Mouse (Mus musculus) gonadal fat pad, adult 2 months (tissue): ENCODE measurements around the gene Cfap161. TPM values are rescaled to one million over a fixed set of nuclear protein-coding genes. Genes with fewer than 3 reads are reported as not detected.

Experiments used
- DNase-seq: peaks from one replicate; pipeline ENCODE4 v3.0.0-alpha.2; 2012; ENCODE audit warnings: low read depth
- polyA plus RNA-seq: library from polyadenylated mRNA; depleted of rRNA; stranded (reverse); fragments of >200 nt; gene quantifications from 2 replicates; pipeline ENCODE4 v1.2.3, GENCODE M21; 2012

Cfap161 gene
- polyA plus RNA-seq, 1 experiment = 0.43 TPM

- no peak for DNase-seq
These were observed 7.3 kb upstream of the Cfap161 start for GRCm38 (mm10) chr7:83802007-83802406.

DNA sequence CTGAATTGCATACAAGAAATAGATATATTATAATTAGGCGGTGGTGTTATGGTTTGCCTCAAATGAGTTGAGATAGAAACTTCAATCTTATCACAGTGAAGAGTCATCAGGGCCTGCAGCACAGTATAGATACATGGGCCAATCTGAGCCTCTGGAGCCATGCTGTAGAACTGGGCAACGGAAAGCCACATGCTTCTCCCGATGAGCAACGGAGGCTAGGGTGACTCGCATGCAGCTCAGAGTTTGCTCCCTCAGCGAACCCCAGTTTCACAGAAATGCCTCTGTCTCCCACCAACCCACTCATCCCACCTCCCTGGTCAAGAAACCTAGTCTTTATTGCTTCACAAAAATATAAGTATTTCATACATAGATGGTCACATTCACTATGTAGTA is 6.8 kb upstream of the Cfap161 start:
- DNase-seq = no peak

DNA sequence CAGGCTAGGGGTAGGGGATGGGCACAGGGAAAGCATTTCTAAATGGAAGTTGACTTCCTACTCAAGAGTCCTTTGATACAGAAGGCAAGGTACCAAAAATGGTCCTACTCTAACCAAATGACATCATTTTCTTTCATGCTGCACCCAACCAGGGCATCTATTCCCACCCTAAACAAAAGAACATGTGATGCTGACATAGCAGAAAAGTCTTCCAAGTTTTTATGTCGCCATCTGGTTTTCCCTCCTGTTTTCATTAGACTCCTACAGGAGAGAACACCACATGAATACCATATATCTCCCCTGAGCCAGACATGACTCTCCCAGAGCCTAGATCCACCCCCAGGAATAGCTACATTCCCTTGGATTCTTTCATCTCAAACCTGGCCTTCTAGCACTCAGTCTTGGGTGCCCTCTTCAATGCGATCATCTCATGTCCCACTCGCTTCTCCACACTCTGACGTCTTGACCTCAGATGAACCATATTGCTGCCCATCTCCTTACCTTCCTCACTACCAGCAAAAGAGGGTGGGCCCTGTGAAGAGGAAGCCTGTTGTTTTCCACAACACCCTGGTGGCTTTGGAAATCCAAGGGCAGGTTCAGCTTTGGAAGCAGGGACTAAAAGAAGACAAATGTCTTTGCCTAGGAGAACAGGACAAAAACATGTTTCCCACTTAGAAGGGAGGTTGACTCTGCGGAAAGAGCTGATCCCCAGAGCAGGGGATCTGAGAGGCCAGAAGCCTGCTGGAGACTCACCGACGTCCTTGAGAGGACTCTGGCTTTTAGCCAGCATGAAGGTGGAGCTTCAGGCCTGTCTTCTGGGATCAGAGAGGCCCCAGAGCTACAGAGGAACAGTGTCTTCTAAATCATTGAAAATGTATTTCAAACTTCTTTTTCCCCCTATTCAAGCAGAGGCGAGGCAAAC is 6.1 kb upstream of the Cfap161 start:
- DNase-seq = no peak

- DNase-seq = no peak
These were observed 5.4 kb upstream of the Cfap161 start for GRCm38 (mm10) chr7:83800071-83800470.

DNA sequence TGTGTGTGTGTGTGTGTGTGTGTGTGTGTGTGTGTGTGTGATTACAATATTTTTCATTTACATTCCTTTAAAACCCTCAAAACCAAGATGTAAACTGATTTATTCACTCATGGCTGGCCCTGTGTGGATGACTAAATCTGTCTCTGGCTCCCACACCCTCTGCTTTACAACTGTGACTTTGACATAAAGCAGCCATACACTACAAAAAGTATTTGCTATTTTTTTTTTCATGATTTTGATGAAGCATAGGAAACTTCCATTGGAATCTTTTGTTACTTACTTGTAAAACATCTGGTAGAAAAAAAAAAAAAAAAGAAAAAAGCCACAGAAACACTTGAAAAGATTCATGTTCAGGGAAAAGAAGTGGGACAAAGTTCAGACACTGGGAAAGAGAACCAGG is 3.3 kb upstream of the Cfap161 start:
- no peak for DNase-seq

DNA sequence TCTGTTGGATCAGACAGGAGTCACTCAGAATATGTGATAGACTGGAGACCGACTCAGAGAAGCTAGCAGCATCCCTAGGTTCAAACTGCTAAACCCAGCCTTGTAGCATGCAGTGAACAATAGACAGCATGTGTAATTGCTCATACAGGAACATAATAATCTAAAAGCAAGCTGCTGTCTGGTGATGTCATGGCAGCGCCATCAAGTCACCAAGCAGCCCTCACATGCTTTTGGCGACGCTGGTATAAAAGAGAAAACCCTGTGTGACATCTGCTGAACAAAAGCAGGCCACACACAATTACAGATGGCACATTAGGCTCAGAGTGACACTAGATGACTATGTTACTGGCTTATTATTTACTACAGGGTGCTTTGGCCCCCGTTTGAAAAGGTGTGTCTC is 1.5 kb upstream of the Cfap161 start:
- DNase-seq = no peak

GRCm38 (mm10) chr7:83794006-83794683 is 535 bp downstream of the Cfap161 start:
- no peak for DNase-seq

DNA sequence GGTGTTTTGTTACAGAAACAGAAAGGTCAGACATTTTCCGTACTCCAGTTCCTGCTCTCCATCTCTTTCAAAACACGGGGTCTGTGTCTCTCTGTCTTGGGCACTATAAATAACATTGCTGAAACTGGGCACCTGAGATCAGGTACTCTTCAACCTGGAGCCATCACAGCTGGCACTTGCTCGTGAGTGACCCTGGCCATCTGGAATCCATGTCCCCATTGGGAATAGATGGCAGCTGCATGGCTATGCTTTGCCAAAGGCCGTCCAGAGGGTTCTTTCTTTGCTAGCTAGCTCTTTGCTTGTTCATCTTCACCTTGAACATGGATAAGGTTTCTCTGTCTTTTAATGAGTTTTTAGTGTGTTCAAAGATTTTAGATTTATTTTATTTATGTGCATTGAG is 13.8 kb downstream of the Cfap161 start:
- no peak for DNase-seq

GRCm38 (mm10) chr7:83780026-83780425 is 14.7 kb downstream of the Cfap161 start:
- DNase-seq = no peak

- no peak for DNase-seq
These were observed 15.7 kb downstream of the Cfap161 start for GRCm38 (mm10) chr7:83779028-83779427.

- no peak for DNase-seq
These were observed 16.2 kb downstream of the Cfap161 start for GRCm38 (mm10) chr7:83778516-83778915.

DNA sequence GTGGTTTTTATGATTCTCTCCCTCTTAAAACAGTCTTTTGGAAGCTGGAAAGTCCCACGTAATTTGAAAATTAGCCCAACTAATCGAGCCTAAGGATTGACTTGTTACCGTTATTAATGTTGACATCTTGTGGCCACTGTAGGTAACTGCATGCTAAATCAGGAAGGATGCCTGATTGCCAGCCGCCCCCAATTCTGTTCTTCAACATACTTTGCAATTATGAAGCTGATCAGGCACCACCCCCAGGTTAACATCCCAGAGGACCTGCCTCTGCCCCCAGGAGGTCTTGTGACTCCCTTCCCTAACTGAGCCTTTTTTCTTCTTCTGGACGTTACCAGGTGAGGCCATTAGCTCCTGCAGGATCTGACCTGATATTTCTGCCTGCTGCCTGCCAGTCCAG is 20.0 kb downstream of the Cfap161 start:
- no peak for DNase-seq

DNA sequence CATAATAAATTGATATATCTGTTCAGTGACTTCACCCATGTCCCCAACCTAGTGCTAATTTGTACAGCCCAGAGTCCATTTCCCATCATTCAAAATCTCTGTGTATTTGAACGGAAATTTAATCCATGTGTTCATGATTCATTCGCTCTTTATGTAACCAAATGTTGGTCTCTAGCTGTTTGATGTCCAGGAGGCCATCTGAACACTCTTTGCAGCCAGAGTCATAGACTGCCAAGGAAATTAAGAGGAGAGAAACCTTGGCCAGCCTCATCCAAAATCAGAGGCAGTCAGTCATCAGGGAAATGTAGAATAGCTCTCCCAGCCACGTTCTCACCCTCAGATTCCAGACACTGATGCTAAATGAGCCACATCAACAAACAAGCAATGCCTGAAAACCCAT is 31.0 kb downstream of the Cfap161 start:
- no peak for DNase-seq

DNA sequence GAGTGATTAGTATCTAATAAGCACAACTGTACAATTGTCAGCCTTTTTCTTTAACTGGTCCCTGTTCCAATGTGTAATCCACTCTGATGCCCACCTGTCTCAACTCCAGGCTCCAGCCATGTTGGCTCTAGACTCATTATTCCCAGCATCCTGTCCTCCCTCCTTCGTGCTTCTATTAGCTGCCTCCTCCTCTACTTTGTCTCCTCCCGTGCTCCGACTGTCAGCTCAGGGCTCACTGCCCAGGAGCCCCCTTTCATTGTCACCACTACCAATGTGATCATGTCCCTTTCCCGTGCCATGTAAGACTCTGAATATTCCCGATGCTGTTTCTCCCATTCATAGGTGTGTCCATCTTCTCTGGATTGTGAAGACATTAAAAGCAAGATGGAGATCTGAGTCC is 32.3 kb downstream of the Cfap161 start:
- no peak for DNase-seq

- no peak for DNase-seq
These were observed 43.6 kb downstream of the Cfap161 start for GRCm38 (mm10) chr7:83751055-83751454.

DNA sequence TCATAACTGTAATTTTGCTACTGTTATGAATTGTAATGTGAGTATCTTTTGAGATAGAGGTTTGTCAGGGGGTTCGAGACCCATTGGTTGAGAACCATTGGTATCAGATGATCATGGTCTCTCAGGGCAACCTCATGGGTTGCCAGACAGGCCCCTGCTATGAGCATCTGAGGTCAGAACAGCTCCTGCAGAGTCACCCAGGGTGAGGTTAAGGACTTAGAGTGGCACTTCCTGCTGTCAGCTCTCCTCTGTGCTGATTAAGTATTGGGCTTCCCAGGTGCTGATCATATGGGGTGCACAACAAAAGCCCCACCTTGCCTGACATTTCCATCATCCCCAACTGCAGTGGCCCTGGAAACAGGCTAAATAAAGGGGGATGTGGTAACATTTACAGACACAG is 46.3 kb downstream of the Cfap161 start:
- no peak for DNase-seq

- DNase-seq = no peak
These were observed 48.5 kb downstream of the Cfap161 start for GRCm38 (mm10) chr7:83746107-83746687.

DNA sequence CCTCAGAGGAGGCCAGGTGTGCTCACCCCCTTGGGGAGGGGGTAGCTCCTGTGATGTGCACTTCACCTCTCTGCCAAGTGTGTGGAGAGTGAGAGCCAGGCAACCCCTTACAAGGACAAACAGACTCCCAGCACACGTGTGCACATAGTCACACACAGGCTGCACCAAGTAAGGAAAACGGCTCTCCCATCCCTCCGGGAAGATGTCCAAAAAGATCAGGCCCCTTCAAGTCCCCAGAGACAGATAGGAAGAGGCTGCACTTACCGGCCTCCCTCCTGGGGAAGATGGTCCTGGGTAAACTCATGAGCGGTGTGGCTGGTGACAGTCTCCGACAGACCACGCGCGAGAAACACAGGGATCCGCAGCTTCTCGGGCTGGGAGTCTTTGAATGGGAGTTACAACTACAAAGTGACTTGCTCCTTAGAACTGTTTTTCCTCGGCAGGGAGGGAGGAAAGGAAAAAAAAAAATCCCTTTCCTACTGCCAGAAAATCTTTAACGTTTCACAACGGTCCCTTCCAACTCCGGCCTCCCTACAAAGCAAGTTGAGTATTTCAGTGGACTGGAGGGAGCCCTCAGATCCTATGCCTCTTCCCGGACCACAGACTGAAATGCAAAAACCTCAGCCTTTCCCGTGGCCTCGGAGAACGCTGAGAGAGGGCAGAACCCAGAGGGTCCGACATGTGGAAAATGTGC is 49.1 kb downstream of the Cfap161 start, which contains the start of gene Il16:
Gene Il16 (minus strand): TSS at position 314 of the 694 bp plus-strand sequence.
- no peak for DNase-seq

GRCm38 (mm10) chr7:83745065-83745412 is 49.6 kb downstream of the Cfap161 start:
- DNase-seq = no peak

- no peak for DNase-seq
These were observed 50.4 kb downstream of the Cfap161 start for GRCm38 (mm10) chr7:83744250-83744649.

- no peak for DNase-seq
These were observed 52.0 kb downstream of the Cfap161 start for GRCm38 (mm10) chr7:83742690-83743089.

- no peak for DNase-seq
These were observed 52.7 kb downstream of the Cfap161 start for GRCm38 (mm10) chr7:83742026-83742425.
